Mouse (Mus musculus): Measurements from ENCODE around the gene Cntrob. TPM values are rescaled to one million over a fixed set of nuclear protein-coding genes. Genes with fewer than 3 reads are reported as not detected.
"Not testable (repeated sequence)": the region's sequence is repeated elsewhere in the genome, so short reads cannot be mapped to it uniquely, and the experiment has no call there.

Cntrob gene
- total RNA-seq, 2 experiments from 2014 or later: 13.2 to 15.0 TPM

GRCm38 (mm10) chr11:69322010-69322409, 1.6 kb downstream of the Cntrob start:
- peak in 1 of 2 experiments; percentile 61 for DNase-seq (ENCODE audit: extremely low spot score in 1 of 2, low spot score in 2 of 2)
- intact Hi-C loops (cut with DNase I): loop anchor here (5.0 kb wide), 1 partner anchor 50 kb away; no protein-coding TSS in a partner anchor

DNA sequence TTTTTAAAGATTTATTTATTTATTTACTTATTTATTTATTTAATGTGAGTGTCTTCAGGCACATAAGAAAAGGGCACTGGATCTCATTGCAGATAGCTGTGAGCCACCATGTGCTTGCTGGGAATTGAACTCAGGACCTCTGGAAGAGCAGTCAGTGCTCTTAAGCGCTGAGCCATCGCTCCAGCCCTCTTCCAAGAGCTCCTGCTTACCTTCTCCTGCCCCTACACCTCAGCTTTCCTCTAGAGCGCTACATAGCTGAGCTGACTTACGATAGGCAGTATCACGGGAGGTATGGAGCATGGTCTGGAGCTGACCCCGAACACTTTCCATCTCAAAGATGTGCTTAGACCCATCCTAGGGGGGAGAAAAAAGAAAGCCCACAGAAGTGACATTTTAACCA, 2.0 kb downstream of the Cntrob start:
- DNase-seq (ENCODE audit: extremely low spot score in 1 of 2, low spot score in 2 of 2): no peak
- intact Hi-C loops (cut with DNase I): loop anchor here (5.0 kb wide), 1 partner anchor 49 kb away; no protein-coding TSS in a partner anchor

GRCm38 (mm10) chr11:69318000-69318399, 5.6 kb downstream of the Cntrob start:
- intact Hi-C loops (cut with DNase I); DNase-seq (ENCODE audit: extremely low spot score in 1 of 2, low spot score in 2 of 2): not testable (repeated sequence)

- DNase-seq (ENCODE audit: extremely low spot score in 1 of 2, low spot score in 2 of 2): no peak
Measured at GRCm38 (mm10) chr11:69316361-69316760, 7.2 kb downstream of the Cntrob start.

GRCm38 (mm10) chr11:69311266-69311665, 12.3 kb downstream of the Cntrob start:
- intact Hi-C loops (cut with DNase I): no loop called here

More at GRCm38 (mm10) chr11:69316361-69316760, 7.2 kb downstream of the Cntrob start:
- intact Hi-C loops (cut with DNase I): no loop called here

DNA sequence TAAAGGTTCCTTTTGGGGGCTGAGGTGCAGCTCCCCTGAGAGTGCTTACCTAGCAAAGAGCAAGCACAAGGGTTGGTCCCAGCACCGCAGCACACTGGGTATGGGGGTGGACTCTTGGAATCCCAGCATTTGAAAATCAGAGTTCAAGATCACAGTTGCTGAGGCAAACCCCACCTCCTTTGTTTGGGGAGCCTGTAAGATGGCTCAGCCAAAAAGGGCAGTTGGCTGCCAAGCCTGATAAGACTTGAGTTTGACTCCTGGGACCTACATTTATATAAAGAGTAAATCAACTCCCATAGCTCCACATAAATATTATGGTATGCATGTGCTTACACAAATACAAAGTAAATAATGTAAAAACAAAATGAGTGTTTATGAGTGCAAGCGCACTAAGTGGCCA, 17.5 kb downstream of the Cntrob start:
- intact Hi-C loops (cut with DNase I): no loop called here
- DNase-seq (ENCODE audit: extremely low spot score in 1 of 2, low spot score in 2 of 2): no peak

More at GRCm38 (mm10) chr11:69311266-69311665, 12.3 kb downstream of the Cntrob start:
- DNase-seq (ENCODE audit: extremely low spot score in 1 of 2, low spot score in 2 of 2): no peak

DNA sequence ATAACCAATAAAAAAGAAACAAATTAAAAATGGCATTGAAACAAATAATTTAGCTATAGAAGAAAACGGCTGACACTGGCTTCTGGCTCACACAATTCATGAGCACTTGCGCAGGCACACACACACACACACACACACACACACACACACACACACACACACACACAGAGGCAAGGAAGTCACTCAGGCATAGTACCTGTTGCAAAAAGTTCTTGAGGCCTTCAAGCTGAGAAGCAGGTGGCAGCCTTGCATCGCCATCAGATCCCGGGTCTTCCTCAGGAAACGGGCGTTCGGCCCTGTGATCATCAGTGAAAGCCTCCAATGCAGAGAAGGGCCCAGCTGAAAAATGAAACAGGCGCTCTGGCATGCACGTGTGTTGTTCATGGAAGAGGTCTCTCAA, 18.3 kb downstream of the Cntrob start:
- DNase-seq (ENCODE audit: extremely low spot score in 1 of 2, low spot score in 2 of 2): no peak
- intact Hi-C loops (cut with DNase I): no loop called here

- no peak for DNase-seq (ENCODE audit: extremely low spot score in 1 of 2, low spot score in 2 of 2)
- intact Hi-C loops (cut with DNase I): no loop called here
Measured at GRCm38 (mm10) chr11:69302817-69303216, 20.8 kb downstream of the Cntrob start.

GRCm38 (mm10) chr11:69298231-69298630, 25.3 kb downstream of the Cntrob start:
- intact Hi-C loops (cut with DNase I): no loop called here

GRCm38 (mm10) chr11:69297799-69298198, 25.8 kb downstream of the Cntrob start:
- no peak for DNase-seq (ENCODE audit: extremely low spot score in 1 of 2, low spot score in 2 of 2)
- intact Hi-C loops (cut with DNase I): no loop called here

More at GRCm38 (mm10) chr11:69298231-69298630, 25.3 kb downstream of the Cntrob start:
- DNase-seq (ENCODE audit: extremely low spot score in 1 of 2, low spot score in 2 of 2): no peak

DNA sequence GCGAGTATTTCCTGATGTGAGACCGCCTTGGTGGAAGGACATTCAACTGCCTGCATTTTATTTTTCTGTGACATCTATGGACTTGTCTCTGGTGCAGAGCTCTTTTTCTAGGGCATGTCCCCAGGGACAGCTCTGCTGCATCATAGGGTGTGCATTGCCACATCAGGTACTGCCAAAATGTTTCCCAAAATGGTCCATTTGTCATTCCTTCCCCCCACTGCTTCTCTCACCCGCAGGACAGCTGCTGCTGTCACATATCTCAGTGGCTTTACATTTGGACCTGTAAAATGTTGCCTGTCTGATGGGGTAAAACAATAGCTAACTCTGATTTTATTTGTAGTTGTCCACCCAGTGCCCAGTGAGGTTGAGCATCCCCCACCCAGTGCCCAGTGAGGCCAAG, 28.3 kb downstream of the Cntrob start:
- intact Hi-C loops (cut with DNase I): no loop called here
- DNase-seq (ENCODE audit: extremely low spot score in 1 of 2, low spot score in 2 of 2): no peak

DNA sequence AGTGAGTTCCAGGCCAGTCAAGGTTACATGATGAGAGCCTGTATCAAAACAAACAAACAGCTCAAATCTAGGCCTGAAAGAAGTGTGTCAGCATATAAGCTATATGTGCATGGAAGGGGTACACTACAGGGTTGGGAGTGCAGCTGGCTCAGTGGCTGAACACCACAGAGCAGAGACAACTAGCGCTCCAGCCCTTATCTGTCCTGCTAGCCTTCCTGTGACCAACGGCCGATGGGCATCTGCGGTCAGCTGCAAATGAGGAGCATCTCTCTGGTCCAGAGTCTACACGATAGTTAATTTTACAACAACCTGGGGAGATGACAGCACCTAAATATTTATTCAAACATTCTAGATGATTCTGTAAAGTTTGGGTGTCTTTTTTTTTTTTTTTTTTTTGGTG, 32.5 kb downstream of the Cntrob start:
- DNase-seq (ENCODE audit: extremely low spot score in 1 of 2, low spot score in 2 of 2): no peak
- intact Hi-C loops (cut with DNase I): no loop called here

- intact Hi-C loops (cut with DNase I): no loop called here
- DNase-seq (ENCODE audit: extremely low spot score in 1 of 2, low spot score in 2 of 2): no peak
Measured at GRCm38 (mm10) chr11:69277267-69277666, 46.3 kb downstream of the Cntrob start.

GRCm38 (mm10) chr11:69276081-69276480, 47.5 kb downstream of the Cntrob start:
- no peak for DNase-seq (ENCODE audit: extremely low spot score in 1 of 2, low spot score in 2 of 2)
- intact Hi-C loops (cut with DNase I): no loop called here

DNA sequence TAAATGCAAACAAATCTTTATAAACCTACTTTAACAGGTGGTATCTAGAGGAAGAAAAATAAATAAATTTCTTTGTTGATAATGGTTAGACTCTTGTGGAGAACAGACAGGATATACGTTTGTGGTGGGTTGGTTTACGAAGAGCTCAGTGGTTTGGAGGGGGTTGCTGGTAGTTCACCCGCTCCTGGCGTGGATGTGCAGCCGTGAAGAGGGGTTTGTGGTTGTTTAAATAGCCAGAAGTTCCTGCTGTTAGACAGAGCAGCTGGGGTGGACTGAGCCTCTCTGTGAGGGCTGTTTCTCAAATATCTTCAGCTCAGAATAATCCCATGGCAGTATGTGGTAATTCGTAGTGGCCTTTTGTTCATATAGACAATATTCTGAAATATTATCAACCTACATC, 47.9 kb downstream of the Cntrob start:
- DNase-seq (ENCODE audit: extremely low spot score in 1 of 2, low spot score in 2 of 2): no peak
- intact Hi-C loops (cut with DNase I): no loop called here

GRCm38 (mm10) chr11:69272122-69272740, 51.3 kb downstream of the Cntrob start:
- DNase-seq (ENCODE audit: extremely low spot score in 1 of 2, low spot score in 2 of 2): peak; percentile 38 to 79
- intact Hi-C loops (cut with DNase I): loop anchor here (5.0 kb wide), 1 partner anchor 50 kb away; the partner anchor contains the start of genes Cntrob and Trappc1

- peak; percentile 66 to 78 for DNase-seq (ENCODE audit: extremely low spot score in 1 of 2, low spot score in 2 of 2)
- intact Hi-C loops (cut with DNase I): loop anchor here (2.0 kb wide), 1 partner anchor 117 kb away; no protein-coding TSS in a partner anchor
Measured at GRCm38 (mm10) chr11:69269575-69269974, 54.0 kb downstream of the Cntrob start.

DNA sequence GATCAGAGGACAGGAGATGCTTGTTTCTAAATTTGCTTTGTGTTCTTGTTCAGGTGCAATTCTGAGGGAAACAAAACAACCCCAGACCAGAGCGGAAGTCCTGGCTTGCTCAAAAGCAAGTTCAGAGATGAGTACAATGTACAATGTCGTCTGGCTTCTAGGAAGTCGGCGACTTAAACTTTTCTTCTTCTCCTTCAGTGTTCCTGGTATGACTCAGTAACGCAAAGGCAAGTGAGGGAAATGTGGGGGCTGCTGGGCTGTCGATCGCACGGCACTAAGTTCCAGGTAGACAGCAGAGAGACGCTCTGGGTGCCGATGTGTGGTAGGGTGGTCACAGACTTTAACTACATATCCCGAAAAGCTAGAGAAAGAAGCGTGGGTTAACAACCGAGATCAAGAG, 55.5 kb downstream of the Cntrob start:
- intact Hi-C loops (cut with DNase I): loop anchor here (2.0 kb wide), 1 partner anchor 119 kb away; no protein-coding TSS in a partner anchor
- DNase-seq (ENCODE audit: extremely low spot score in 1 of 2, low spot score in 2 of 2): no peak

DNA sequence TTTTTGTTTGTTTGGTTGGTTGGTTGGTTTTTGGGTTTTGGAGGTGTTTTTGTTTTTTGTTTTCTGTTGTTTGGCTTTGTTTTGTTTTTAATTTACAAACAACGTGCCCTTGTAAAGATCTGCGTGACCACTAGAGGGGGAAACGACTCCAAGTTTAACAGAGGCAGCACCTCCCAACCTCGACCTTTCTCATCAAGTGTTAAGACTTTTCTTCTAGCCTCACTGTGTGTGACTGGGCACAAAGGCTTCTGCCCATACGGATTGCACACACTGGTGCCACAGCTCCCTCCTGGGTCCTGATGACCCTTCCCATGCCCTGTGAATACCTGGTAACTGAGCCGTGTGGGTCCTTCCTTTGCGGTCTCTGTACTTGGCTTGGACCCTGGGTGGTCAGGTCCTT, 56.2 kb downstream of the Cntrob start:
- intact Hi-C loops (cut with DNase I): no loop called here
- no peak for DNase-seq (ENCODE audit: extremely low spot score in 1 of 2, low spot score in 2 of 2)

GRCm38 (mm10) chr11:69266253-69266652, 57.3 kb downstream of the Cntrob start:
- peak; percentile 88 for DNase-seq (ENCODE audit: extremely low spot score in 1 of 2, low spot score in 2 of 2)
- intact Hi-C loops (cut with DNase I): no loop called here

DNA sequence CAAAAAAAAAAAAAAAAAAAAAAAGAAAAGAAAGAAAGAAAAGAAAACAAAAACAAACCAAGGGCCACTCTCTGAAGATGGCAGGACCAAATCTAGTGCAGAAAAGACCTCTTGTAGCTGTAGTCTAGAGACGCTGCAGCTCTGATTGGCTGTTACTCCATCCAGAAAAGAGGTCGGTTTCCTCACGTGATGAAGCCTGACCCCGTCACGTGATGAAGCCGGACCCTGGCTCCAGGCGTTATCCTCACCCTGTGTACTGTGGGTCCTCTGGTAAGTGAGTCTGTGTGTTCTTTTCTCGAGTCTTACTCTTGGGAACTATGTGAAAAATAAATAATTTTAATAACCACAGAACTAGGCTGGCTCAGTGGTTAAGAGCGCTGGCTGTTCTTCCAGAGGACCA, 58.2 kb downstream of the Cntrob start:
- DNase-seq (ENCODE audit: extremely low spot score in 1 of 2, low spot score in 2 of 2): no peak
- intact Hi-C loops (cut with DNase I): no loop called here

Data from left cerebral cortex, postnatal 10 days (tissue).